Mouse (Mus musculus) spleen, postnatal 36 days (tissue): ENCODE data around the gene Klf3.

Experiments used
- DNase-seq, 2 experiments: peaks; one replicate each; pipeline ENCODE4 v3.0.0; 2022; ENCODE audit warnings: low spot score in 2 of 2, mixed read lengths in 1 of 2

The Klf3 gene

GRCm38 (mm10) chr5:64802795-64803719 lies at the start of gene Klf3:
Gene Klf3 (plus strand): TSS chr5:64803388.
- DNase-seq: peak; percentile 98

- no peak for DNase-seq
These were observed 40.9 kb upstream of the Klf3 start for GRCm38 (mm10) chr5:64762295-64762694.

DNA sequence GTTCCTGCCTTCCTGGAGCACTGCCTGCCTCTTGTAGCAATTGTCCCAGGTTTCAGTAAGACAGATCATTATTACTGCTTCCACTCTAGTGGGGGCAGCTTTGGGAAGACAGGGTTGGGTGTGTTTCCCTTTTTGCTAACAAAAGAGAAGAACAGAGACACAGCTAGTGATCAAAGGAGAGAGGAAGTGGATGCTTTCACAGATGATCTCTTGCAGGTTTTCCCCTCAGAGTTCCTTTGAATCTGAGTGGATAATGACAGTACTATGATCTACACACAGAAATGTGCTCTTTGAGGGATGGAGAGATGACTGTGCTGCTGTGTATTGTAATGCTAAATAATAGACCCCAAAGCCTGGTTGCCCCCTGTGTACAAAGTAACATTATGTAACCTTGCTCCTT lies 38.7 kb upstream of the Klf3 start:
- peak; percentile 17 to 30 for DNase-seq

DNA sequence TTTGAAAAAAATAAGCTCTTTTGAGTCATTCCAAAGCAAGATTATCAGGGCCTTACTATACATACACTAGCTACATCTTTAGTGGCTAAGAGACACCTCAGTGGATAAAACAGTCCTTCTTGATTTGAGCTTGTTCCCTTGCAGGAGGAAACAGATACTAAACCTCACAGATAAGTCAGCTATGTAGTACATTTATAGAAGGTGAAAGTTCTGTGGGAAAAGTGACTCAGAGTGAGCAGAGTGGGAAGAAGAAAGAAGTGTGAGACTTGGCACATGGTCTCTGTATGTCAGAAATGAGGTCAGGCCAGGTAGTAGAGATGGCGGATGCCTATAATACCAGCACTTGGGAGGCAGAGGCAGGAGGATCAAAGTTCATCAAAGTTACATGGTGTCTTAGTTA lies 37.4 kb upstream of the Klf3 start:
- no peak for DNase-seq

- no peak for DNase-seq
These were observed 36.6 kb upstream of the Klf3 start for GRCm38 (mm10) chr5:64766626-64767025.

DNA sequence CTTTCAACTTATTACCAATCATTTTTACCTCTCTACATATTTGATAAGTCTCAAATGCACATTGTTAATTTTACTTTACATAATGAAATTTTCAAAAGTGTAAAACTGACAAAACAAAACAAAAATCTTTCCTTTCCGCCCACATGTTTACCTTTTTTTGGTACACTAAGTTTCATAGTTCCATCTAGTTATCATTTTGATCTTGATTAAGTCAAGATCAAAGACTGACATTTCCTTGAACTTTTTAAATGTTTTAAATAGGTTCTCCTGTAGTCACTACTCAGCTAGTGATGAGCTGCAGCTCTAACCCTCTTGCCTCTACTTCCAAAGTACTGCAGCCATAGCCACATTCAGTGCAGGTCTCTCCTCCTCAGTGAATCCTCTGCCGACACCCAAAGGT lies 31.6 kb upstream of the Klf3 start:
- DNase-seq: no peak

DNA sequence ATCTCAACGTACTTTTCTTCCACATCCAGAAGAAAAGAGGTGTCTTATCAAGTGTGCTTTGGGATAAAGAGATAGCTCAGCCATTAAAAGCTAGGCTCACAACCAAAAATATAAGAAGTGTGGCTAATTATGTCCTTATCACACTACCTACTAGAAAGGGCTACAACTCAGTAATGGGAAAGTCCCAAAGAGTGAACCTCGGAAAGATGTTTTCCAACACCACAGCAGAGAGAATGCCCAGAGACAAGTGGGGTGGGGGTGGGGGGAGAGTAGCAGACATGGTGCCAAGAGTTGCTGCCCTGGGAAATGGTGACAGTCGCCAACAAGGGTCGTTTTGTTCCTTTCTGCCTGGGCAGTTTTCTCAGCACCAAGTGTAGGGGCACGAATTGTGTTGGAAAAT lies 25.0 kb upstream of the Klf3 start:
- DNase-seq: no peak

DNA sequence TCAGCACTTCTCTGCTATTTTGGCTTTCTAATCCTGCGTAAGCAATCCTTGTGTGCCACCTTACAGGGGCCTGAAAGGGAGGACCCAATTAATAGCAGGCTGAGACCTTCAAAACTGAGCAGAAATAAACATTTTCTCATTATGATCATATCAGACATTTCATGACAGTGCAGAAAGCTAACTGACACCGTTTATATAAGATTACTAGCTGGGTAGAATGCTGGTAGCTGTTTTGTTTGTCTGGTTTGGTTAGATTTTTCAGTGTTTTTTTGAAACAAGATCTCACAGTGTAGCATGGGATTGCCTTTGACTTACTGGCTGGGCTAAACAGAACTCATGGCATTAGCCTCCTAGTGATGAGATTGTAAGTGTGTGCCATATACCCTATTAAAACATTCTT lies 23.9 kb upstream of the Klf3 start:
- DNase-seq: no peak

- peak; percentile 78 to 80 for DNase-seq
These were observed 22.4 kb upstream of the Klf3 start for GRCm38 (mm10) chr5:64780778-64781177.

GRCm38 (mm10) chr5:64788175-64788574 lies 15.0 kb upstream of the Klf3 start:
- no peak for DNase-seq

DNA sequence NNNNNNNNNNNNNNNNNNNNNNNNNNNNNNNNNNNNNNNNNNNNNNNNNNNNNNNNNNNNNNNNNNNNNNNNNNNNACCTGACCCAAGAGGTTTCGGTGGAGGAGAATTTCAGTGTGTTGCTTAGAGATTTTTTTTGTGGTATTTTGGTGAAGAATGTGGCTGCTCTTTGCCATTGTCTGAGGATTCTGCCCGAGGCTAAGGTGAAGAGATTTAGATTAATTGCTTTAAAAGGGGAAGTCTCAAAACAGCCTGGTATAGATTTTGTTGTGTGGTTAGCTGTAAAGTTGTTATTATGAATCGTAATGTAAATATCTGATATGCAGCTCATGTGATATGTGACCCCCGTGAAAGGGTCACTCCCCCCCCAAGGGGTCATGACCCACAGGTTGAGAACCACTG lies 5.0 kb upstream of the Klf3 start:
- no peak for DNase-seq

DNA sequence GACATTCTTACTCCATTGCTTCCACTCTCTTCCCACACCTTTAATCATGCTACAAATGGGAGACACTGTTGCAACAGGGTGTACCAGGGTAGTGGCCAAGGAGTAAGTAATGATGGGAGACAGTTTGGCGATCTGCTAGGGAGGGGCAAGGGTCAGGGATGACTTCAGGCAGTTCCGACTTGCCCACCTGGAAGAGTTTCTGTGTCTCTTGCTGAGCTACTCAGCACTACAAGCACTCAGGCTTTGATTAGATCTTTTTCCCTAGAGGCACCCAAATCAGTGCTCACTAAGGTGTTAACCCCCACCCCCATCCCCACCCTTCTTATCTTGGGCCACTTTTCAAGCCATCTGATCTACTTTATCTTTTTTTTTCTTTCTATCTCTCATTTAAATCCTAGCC lies 1.6 kb upstream of the Klf3 start:
- DNase-seq: no peak

GRCm38 (mm10) chr5:64802143-64802542 lies 1.0 kb upstream of the Klf3 start:
- no peak for DNase-seq

DNA sequence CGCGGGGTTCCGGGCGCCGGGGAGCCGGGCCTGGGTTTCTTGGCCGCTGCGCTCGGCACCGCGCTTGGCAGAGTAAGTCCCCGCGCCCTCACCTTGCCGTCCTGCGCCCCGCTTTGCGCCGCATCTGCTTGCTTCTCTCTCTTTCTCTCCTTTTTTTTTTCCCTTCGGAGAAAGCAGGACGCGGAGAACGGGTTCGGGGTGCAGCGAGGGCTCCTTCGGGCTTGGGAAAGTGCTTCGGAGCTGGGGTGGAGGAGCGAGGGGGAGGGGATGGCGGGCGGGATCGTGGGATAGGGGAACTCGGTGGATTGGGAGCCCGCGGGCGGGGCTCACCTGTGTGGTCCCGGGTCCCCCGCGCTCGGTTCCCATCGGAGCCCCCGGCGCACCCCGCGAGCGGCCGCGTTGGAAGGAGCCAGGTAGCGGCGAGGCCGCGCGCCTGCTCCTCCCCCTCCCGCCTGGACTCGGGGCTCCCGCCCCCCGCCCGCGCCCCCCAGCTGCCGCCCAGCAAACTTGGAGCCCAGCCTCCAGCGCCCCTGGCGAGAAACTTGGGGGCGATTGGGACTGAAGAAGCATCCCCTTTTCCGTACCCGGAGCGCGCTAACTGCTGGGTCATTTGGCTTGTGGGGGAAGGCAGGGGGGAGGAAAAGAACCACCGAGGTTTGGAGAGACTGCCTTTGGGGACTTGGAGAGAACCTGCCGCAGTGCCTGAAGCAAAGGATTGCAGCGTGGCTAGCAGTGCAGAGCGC lies 703 bp downstream of the Klf3 start:
- peak; percentile 28 to 42 for DNase-seq

GRCm38 (mm10) chr5:64805131-64805872 lies 2.1 kb downstream of the Klf3 start:
- DNase-seq: no peak

DNA sequence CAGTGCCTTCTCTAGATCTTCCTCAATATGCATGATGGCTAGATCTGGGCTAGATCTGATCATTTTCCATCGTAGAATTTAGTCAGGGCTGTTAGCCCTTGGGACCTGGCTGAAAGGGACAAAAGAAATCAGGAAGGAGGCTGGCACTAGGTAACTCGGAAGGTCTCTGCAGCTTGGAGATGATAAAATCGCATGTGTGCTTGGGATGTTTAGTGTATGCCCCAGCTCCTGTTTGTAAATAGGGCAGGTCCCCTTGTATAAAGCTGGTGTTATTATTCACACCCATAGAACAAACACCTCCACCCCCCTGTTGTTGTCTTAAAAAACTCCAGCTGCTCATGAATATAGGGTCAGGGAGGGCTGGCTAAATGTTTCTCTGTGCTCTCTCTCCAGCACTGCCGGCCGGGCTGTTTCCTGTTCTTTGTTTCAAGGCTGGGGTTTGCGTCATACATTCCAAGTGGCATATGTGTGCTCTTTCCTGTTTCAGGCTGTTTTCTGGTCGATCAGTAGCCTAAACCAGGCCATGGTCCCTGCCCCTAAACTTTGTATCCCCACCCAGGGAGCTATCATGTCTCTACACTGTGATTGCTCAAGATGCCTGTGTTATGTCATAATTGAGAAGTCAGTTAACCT lies 2.8 kb downstream of the Klf3 start:
- DNase-seq: peak; percentile 61 to 71

DNA sequence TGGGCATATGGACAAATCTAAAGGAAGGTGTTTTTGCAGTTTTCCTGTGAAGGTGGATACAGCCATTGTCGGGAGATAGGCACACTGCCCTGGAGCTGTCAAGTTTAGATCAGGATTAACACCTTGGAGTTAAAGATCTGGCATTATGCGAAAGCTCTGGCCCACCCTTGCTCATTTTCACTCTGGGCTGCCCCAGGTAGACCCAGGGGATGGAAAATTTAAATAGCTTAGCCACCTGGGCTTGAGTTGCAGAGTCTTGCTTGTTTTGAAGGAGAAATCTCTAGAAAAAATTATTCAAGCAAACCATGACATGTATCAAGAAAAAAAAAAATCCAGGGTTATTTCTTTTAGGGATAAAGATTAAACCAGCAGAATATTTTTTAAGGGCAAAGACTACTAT lies 3.4 kb downstream of the Klf3 start:
- no peak for DNase-seq

DNA sequence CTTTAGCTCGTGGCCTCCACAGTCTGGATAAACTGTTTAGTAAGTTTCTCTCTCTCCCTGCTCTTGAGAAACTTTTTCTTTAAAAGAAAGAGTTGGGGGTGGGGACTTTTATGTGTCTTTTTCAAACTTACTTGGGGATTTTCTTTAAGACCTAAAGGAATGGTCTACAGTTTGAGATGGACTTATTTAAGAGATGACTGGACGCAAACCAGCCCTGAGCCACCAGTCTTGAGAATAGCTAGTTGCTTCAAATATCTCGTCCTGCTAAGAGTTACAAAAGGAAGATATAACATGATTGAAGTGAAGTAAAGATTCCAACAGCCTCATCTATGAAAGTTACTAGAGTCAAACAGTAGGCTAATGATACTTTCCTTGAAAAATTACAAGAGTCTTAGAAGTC lies 4.0 kb downstream of the Klf3 start:
- DNase-seq: no peak

- DNase-seq: no peak
These were observed 4.4 kb downstream of the Klf3 start for GRCm38 (mm10) chr5:64807603-64808002.

DNA sequence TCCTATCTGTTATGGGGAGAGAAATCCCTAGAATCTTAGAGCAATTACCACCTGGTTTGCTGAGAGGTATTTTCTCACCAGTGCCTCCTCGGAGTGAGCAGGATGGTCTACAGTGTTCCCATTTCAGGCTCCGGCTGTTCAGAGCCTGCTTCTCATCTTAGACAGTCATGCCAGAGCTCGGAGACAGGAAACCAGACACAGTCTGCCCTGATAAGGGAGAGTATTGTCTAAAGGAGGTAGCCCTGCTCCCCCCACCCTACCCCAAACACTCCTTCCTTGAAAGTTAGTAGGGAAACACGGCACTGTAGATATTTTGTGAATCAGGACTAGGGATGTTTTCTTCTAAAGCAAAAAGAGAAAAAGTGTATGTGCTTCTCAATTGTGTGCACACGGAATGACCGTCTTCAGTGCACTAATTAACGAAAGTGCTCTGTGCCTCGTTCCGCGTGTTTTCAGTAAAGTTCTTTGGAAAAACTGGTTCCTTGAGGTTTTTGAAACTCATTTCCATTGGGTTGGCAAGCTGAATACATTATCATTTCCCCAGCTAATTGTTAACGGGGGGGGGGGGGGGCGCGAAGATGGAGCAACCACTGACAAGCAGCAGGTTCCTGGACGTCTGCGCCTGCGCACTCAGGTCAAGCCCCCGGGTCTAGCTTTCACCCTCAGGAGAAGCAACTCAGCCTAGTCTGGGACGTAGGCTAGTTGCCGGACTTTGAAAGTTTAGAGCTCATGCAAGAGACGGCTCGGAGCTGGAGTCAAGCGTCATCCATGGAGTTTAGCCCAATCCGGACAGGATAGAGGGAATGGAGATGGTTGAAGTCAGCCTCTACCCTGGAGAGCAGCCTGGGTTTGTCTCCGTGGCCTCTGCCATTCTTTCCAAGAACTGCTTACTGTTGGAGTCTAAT lies 5.2 kb downstream of the Klf3 start:
- DNase-seq: no peak

DNA sequence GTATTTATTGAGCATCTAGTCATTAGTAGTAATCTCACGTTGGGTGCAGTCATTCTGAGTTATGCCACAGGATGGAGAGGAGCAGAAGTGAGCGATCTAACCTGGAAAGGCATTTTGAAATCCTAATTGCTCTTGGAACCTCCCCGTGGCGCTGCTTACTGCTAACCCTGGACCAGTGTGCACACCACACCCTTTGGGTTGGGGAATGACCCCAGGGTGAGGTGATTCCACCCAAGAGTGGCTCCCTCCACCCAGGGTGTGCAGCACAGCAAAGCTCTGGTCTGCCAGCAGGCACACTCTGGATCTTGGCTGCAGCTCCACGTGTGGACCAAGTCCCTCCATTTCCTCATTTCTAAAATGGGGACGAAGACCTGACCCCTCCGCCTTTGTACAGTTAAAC lies 6.1 kb downstream of the Klf3 start:
- DNase-seq: no peak
